Mouse (Mus musculus): ENCODE data around the gene Zfp423. TPM values are rescaled to one million over a fixed set of nuclear protein-coding genes. Genes with fewer than 3 reads are reported as not detected.
A peak's percentile ranks its signal among the peaks of the same experiment; 100 is the strongest.

The Zfp423 gene
- polyA plus RNA-seq, 1 experiment from 2014 or later = 7.5 TPM

DNA sequence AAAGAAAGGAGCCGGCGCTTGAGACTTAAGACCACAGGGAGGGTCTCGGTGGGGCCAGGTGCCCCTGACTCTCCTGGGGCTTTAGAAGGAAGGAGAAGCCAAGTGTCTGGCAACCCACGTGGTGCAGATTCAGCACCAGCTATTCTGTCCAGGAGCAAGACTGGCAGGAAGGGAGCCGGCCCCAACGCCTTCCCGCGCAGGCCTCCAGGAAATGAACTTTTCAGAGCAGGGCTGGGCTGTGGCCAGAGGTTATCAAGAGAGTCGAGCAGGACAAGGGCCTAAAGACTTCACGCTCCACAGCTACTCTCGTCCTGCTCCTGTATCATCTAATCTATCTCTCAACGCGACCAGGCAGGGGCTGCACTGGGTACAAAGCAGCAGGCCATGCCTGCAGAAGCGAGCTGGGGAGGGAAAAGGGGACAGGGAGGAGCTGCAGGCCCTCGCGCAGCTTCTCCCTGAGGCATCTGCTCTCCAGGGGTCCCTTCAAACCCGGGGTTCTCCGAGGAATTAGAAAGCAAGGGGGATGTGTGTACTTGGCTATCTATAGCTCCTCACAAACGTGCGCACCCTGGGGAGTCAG lies 1.4 kb downstream of the Zfp423 start:
- peak; percentile 5; the same call in 1 of the 2 replicates for ATAC-seq (ENCODE audit: low read depth)
- Histone ChIP-seq H3K4me2 (ENCODE audit: low read depth, low read length) (peak overlapping the region; percentile 95), H3K27ac (ENCODE audit: low read length) (peak overlapping the region; percentile 96), H3K4me1 (replicated peaks; ENCODE audit: control insufficient read depth, insufficient read depth, low read length) (peaks cover 26% of the 10 kb centered on the region), H3K36me3 (ENCODE audit: control insufficient read depth, insufficient read depth, low read length) (no peaks in the 10 kb centered on the region), H3K27me3 (ENCODE audit: control insufficient read depth, insufficient read depth, low read depth, low read length) (peaks cover 15% of the 10 kb centered on the region), H3K4me3 (ENCODE audit: low read length) (peak overlapping the region; percentile 82), H3K9ac (ENCODE audit: low read length) (peak overlapping the region; percentile 95), H3K9me3 (ENCODE audit: control insufficient read depth, low read length) (no peaks in the 10 kb centered on the region)
- WGBS = 2% methylated on average over 20 of the region's 20 CpGs

DNA sequence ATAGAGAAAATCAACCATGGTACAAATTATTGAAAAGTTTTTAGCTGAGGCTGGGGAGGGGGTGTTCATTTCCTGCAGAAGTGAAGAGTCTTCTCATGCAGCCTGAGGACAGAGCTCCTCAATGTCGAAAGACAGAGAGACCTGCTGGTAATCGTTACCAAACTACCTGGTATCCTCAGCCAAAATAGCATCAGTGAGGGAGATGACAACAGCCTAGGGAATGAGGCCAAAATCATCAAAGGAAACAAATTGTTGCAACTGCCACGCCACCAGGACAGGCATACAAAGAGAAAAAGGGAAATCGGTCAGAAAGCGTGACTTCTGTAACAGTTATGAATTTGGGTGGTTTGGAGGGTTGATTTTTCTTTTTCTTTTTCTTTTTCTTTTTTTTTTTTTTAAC lies 3.4 kb downstream of the Zfp423 start:
- H3K9me3 ChIP-seq (ENCODE audit: control insufficient read depth, low read length) = no peaks in the 10 kb centered on the region
- no peak for ATAC-seq (ENCODE audit: low read depth)
- no peaks in the 10 kb centered on the region for H3K36me3 ChIP-seq (ENCODE audit: control insufficient read depth, insufficient read depth, low read length)
- 56% methylated on average over 5 of the region's 5 CpGs for WGBS
- no peak overlapping the region for H3K4me3 ChIP-seq (ENCODE audit: low read length)
- H3K4me1 ChIP-seq (replicated peaks; ENCODE audit: control insufficient read depth, insufficient read depth, low read length) = peaks cover 10% of the 10 kb centered on the region
- H3K9ac ChIP-seq (ENCODE audit: low read length) = no peak overlapping the region
- no peak overlapping the region for H3K27ac ChIP-seq (ENCODE audit: low read length)
- peaks cover 1% of the 10 kb centered on the region for H3K27me3 ChIP-seq (ENCODE audit: control insufficient read depth, insufficient read depth, low read depth, low read length)
- no peak overlapping the region for H3K4me2 ChIP-seq (ENCODE audit: low read depth, low read length)

DNA sequence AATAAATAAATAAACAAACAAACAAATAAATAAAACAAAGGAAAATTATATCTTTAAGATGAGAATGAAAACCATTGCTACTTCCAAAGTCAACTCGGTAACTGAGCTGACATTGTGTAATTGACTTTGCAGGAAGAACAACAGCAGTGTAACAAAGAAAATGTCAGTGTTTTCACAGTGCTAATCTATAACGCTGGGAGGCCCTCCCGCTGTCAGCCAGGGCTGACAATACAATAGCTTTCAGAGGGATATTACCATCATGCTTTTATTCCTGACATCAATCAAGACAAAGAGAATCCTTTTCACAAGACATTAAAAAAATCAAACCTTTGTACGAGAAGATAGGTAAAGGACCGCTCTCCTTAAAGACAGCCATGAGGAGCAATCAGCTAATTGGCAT lies 5.9 kb downstream of the Zfp423 start:
- 55% methylated on average over 5 of the region's 5 CpGs for WGBS
- Histone ChIP-seq H3K9ac (ENCODE audit: low read length) (no peak overlapping the region), H3K4me3 (ENCODE audit: low read length) (no peak overlapping the region), H3K9me3 (ENCODE audit: control insufficient read depth, low read length) (no peaks in the 10 kb centered on the region), H3K36me3 (ENCODE audit: control insufficient read depth, insufficient read depth, low read length) (no peaks in the 10 kb centered on the region), H3K27ac (ENCODE audit: low read length) (no peak overlapping the region), H3K4me2 (ENCODE audit: low read depth, low read length) (no peak overlapping the region), H3K4me1 (replicated peaks; ENCODE audit: control insufficient read depth, insufficient read depth, low read length) (peaks cover 8% of the 10 kb centered on the region; the same call in 1 of the 2 replicates), H3K27me3 (ENCODE audit: control insufficient read depth, insufficient read depth, low read depth, low read length) (no peaks in the 10 kb centered on the region)
- no peak for ATAC-seq (ENCODE audit: low read depth)

DNA sequence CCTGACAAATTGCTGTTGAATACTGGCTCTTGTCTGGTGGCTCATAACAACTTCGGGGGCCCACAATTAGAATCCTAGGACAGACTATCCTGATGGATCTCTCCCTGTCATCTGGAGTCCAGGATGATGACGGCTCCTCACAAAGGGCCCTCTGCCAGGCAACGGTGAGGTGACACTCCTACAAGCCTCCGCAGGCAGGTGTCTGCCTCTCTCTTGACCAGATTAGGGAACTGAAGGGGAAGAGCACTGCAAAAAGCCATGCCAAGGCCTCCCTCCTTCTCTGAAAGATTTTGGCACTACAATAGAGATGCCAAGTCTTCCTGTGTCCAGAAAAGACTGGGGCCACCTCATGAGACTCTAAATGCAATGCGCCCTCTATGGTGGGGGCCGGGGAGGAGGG lies 7.1 kb downstream of the Zfp423 start:
- no peak for ATAC-seq (ENCODE audit: low read depth)
- 75% methylated on average over 6 of the region's 6 CpGs for WGBS

DNA sequence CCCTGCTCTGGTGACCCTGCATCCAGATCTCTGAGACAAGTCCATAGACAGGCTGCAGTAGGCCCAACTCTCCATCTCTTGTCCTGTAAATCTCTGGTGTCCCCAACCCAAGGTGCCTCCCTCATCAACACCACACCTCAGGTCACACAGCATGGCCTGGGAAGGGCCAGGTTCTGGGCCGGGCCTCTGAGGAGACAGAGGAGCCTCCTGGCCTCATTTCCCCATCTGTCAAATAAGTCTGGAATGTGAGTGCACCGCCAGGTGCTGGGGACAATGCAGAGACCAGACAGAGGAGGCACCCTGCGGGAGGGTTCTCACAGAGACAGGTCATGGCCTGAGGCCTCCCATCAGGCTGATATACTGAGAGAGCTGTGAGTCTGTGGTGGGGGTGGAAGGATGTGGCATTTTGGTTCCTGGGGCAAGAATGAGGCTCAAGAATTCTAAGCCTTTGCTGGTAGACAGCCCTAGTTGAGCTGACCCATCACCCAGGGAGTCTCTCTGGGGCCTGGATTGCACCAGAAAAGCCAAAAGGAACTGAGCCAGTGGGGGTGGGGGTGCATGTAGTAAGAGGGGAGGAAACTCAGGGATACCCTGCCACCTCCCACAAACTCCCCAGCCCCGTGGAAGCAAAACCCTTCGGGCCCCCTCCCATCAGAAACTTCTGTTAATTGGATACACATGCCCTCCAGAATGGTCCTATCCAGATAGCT lies 15.0 kb downstream of the Zfp423 start:
- Histone ChIP-seq H3K9me3 (ENCODE audit: control insufficient read depth, low read length) (no peaks in the 10 kb centered on the region), H3K9ac (ENCODE audit: low read length) (peak overlapping the region; percentile 76), H3K4me3 (ENCODE audit: low read length) (no peak overlapping the region; the same call in 1 of the 2 replicates), H3K27ac (ENCODE audit: low read length) (no peak overlapping the region), H3K4me1 (replicated peaks; ENCODE audit: control insufficient read depth, insufficient read depth, low read length) (peaks cover 16% of the 10 kb centered on the region), H3K4me2 (ENCODE audit: low read depth, low read length) (peak overlapping the region; percentile 94), H3K36me3 (ENCODE audit: control insufficient read depth, insufficient read depth, low read length) (no peaks in the 10 kb centered on the region), H3K27me3 (ENCODE audit: control insufficient read depth, insufficient read depth, low read depth, low read length) (no peaks in the 10 kb centered on the region)
- no peak for ATAC-seq (ENCODE audit: low read depth)
- WGBS = 34% methylated on average over 5 of the region's 5 CpGs

More for the DNA sequence above, 7.1 kb downstream of the Zfp423 start:
- Histone ChIP-seq H3K4me3 (ENCODE audit: low read length) (no peak overlapping the region), H3K36me3 (ENCODE audit: control insufficient read depth, insufficient read depth, low read length) (no peaks in the 10 kb centered on the region), H3K4me1 (replicated peaks; ENCODE audit: control insufficient read depth, insufficient read depth, low read length) (0 out of 2 replicates have a peak, but pooled peaks cover 3% of the 10 kb centered on the region), H3K4me2 (ENCODE audit: low read depth, low read length) (no peak overlapping the region), H3K27ac (ENCODE audit: low read length) (no peak overlapping the region), H3K27me3 (ENCODE audit: control insufficient read depth, insufficient read depth, low read depth, low read length) (no peaks in the 10 kb centered on the region), H3K9ac (ENCODE audit: low read length) (no peak overlapping the region), H3K9me3 (ENCODE audit: control insufficient read depth, low read length) (no peaks in the 10 kb centered on the region)

DNA sequence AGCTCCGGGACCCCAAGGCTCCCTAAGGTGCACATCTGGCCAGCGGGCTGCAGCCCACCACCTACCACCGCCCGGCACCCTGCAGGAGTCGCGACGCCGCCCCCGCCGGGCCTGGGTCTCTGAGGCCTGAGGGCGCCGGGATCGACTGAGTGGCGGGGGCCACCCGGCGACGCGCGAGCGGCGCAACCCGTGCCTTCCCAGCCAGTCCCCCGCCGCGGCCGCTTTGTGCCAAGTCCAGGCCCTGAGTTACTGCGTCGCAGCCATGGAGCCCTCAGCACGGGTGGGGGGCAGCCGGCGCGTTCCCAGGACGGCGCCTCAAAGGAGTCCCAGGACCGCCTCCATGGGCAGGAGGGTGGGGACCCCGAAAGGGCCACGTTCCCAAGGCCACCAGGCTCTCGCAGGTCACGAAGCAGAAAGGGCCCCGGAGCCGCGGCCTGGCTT lies 15.7 kb downstream of the Zfp423 start:
- Histone ChIP-seq H3K9ac (ENCODE audit: low read length) (peak overlapping the region; percentile 76), H3K9me3 (ENCODE audit: control insufficient read depth, low read length) (no peaks in the 10 kb centered on the region), H3K36me3 (ENCODE audit: control insufficient read depth, insufficient read depth, low read length) (no peaks in the 10 kb centered on the region), H3K27me3 (ENCODE audit: control insufficient read depth, insufficient read depth, low read depth, low read length) (no peaks in the 10 kb centered on the region), H3K4me3 (ENCODE audit: low read length) (peak overlapping the region; percentile 56), H3K27ac (ENCODE audit: low read length) (no peak overlapping the region), H3K4me1 (replicated peaks; ENCODE audit: control insufficient read depth, insufficient read depth, low read length) (peaks cover 23% of the 10 kb centered on the region), H3K4me2 (ENCODE audit: low read depth, low read length) (peak overlapping the region; percentile 94)
- 0 out of 2 replicates have a peak, but pooled peaks have one; percentile 16 for ATAC-seq (ENCODE audit: low read depth)
- WGBS = 4% methylated on average over 41 of the region's 42 CpGs

DNA sequence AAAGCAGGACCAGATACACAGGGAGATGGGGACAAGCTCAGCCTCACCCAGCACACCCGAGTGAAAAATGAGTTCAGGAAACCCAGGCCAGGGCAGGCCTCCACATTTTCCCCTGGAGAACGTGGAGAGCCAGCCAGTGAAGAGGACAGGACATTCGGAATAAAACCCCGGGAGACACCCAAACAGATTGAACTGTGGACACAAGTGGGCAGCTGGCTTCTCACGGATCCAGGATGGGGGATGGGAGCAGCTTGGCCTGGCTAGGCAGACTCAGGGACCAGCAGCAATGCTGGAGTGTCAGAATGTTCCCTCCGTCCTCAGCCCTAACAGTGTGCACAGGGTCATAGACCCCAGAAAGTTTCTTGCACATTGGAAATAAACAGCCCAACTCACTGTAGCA lies 18.7 kb downstream of the Zfp423 start:
- no peak for ATAC-seq (ENCODE audit: low read depth)

DNA sequence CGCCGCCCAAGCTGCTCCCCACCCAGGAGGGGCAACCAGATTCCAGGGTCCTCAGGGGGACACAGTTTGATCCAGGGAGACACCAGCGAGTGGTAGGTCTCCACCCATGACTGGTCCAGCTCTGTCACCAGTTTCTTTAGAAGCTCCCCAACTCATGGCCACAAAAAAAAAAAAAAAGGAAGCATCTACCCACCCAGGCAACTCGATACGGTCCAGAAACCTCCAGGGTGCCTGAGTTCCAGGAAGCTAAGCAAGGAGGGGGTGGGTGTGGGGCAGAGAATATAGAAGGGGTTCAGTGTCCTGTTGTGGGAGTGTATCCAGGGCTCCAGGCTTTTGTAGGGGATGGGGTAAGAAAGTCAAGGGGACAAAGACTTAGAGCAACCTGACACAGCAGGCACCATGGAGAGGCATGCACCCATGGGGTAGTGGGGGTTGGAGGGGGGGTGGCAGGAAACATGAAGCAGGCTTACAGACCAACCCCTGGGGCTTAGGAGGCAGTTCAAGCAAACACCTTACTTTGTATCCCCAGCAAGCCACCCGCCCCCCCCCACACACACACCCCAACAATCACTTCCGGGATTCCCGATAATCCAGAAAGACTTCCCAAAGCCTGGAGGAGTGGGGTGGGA lies 20.0 kb downstream of the Zfp423 start:
- no peaks in the 10 kb centered on the region for H3K9me3 ChIP-seq (ENCODE audit: control insufficient read depth, low read length)
- peak overlapping the region; percentile 38 for H3K4me3 ChIP-seq (ENCODE audit: low read length)
- H3K27me3 ChIP-seq (ENCODE audit: control insufficient read depth, insufficient read depth, low read depth, low read length) = no peaks in the 10 kb centered on the region
- WGBS = 9% methylated on average over 8 of the region's 8 CpGs
- peak overlapping the region; percentile 86 for H3K27ac ChIP-seq (ENCODE audit: low read length)
- peak overlapping the region; percentile 58 for H3K9ac ChIP-seq (ENCODE audit: low read length)
- peak overlapping the region; percentile 64 for H3K4me2 ChIP-seq (ENCODE audit: low read depth, low read length)
- peaks cover 41% of the 10 kb centered on the region for H3K4me1 ChIP-seq (replicated peaks; ENCODE audit: control insufficient read depth, insufficient read depth, low read length)
- ATAC-seq (ENCODE audit: low read depth) = no peak
- H3K36me3 ChIP-seq (ENCODE audit: control insufficient read depth, insufficient read depth, low read length) = no peaks in the 10 kb centered on the region

More for the DNA sequence above, 18.7 kb downstream of the Zfp423 start:
- H3K36me3 ChIP-seq (ENCODE audit: control insufficient read depth, insufficient read depth, low read length) = no peaks in the 10 kb centered on the region
- H3K9me3 ChIP-seq (ENCODE audit: control insufficient read depth, low read length) = no peaks in the 10 kb centered on the region
- 26% methylated on average over 6 of the region's 6 CpGs for WGBS
- H3K27ac ChIP-seq (ENCODE audit: low read length) = no peak overlapping the region
- peaks cover 41% of the 10 kb centered on the region for H3K4me1 ChIP-seq (replicated peaks; ENCODE audit: control insufficient read depth, insufficient read depth, low read length)
- H3K9ac ChIP-seq (ENCODE audit: low read length) = no peak overlapping the region
- no peak overlapping the region for H3K4me2 ChIP-seq (ENCODE audit: low read depth, low read length)
- no peaks in the 10 kb centered on the region for H3K27me3 ChIP-seq (ENCODE audit: control insufficient read depth, insufficient read depth, low read depth, low read length)
- H3K4me3 ChIP-seq (ENCODE audit: low read length) = no peak overlapping the region
